Mouse (Mus musculus): Measurements from ENCODE around the gene Ccdc107.

DNA sequence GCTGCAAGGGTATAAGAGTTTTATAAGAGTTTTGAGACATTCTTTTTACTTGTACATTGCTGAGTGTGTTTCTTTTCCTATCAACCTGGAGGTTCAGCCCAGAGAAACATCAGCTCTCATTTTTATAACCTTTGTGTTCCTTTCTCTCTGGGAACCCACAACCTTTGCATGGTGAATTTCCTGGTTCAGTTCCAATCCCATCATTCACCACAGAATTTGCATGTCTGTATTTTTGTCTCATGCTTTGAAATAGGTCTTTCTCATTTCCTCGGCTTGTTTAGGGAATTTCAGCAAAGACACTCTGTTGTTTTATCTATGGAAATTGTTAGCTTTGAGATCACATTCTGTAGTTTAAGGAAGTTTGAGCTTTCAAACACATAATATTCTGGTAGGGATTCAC, 19.1 kb upstream of the Ccdc107 start:
- TF ChIP-seq CTCF (IDR thresholded peaks at IDR 0.05; ENCODE audit: borderline replicate concordance, insufficient read depth, low read depth, low read length), result no peak
- TF ChIP-seq POLR2A (IDR thresholded peaks at IDR 0.05; ENCODE audit: borderline replicate concordance, insufficient read depth, low read length), result no peak
